Mouse (Mus musculus): ENCODE data around the gene Prpf18. TPM values are rescaled to one million over a fixed set of nuclear protein-coding genes. Genes with fewer than 3 reads are reported as not detected.
"Not testable (repeated sequence)": the region's sequence is repeated elsewhere in the genome, so short reads cannot be mapped to it uniquely, and the experiment has no call there.

Prpf18 gene
- 42.7 and 57.4 TPM in 2 replicates for total RNA-seq (2021)
- long read RNA-seq, transcript Prpf18-201 (10 exons, 3,522 nt): major isoform, 48 of 55 reads
- long read RNA-seq, partial matches to known transcripts: 3 of 55 reads
- long read RNA-seq, other reads (novel, unspliced or antisense): 4 of 55 reads

DNA sequence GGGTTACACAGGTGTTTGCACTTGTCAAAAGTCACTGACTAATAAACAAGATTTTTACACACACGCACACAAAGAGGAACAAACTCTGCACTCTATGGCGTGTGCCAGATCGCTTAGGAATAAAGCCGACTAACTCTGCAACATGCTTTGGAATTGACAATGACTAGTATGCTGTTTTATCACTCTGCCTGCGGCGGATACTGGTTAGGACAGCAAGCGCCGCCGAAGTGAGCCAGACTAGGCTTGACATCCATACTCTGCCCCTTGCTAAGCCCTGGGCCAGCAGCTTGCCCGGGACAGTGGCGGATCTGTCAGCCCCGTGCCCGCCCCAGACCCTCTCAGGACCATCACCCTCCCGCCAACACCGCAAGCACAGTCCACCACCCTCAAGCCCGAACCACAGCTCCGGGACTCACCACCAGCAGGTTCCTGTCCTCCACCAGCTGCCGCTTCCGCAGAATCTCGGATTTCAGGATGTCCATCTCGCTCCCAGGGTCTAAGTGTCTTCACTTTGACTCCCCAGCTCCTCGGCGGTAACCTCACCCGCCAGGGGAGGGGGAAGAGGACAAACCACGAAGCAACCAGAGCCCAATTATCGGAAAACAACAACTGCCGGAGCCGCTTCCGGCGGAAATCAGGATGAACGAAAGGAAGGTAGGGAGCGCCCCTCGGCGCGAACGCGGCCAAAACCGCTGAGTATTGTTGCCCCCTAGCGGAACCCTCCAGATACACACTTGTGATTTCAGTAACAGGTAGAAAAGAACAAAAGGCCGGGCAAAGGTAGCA lies at the start of gene Prpf18:
TSS of gene Prpf18 (minus strand) at position 614 of the 786 bp plus-strand sequence.
- DNase-seq: peak; percentile 88

GRCm38 (mm10) chr2:4679886-4680285 lies 28.0 kb upstream of the Prpf18 start:
- no peak for DNase-seq

DNA sequence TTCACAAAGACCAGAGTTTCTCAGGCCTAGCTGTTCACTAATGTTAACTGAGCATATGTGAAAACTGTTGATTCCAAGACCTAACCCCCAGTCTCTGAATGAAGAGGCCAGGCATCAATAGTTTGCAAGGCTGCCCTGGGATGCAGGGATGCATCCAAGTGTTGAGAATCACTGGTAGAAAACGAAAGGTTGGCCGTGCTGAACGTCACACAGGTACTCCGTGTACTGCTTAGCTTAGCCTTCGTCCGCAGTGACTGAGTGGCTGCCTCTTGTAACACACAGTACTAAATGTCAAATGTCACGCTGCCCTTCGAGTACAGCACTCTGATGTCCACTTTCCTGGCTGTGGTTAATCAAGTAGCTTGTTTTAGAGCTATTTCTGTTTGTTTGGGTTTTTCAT lies 19.7 kb upstream of the Prpf18 start:
- DNase-seq: no peak

GRCm38 (mm10) chr2:4669701-4670100 lies 17.8 kb upstream of the Prpf18 start:
- DNase-seq: no peak

GRCm38 (mm10) chr2:4668626-4669025 lies 16.7 kb upstream of the Prpf18 start:
- no peak for DNase-seq

- no peak for DNase-seq
Measured at GRCm38 (mm10) chr2:4660677-4661076, 8.8 kb upstream of the Prpf18 start.

DNA sequence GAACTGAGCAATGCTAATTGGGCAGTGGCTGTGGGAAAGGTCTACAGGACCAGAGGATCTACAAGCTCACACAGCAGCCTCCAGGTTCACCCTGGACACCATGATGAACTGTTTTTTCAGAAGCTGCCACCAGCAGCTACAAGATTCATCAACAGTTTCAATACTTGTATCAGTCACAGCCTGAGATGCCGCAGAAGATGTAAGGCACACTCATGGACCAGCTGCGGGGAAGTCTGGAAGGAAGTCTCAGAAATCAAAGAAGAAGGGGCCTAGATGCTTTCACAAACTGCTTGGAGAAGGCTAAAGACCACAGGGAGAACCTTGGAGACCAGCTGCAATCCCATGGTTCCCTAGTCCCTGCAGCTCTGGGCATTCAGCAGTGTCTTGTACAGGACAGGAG lies 2.3 kb downstream of the Prpf18 start:
- no peak for DNase-seq

GRCm38 (mm10) chr2:4648094-4648493 lies 3.8 kb downstream of the Prpf18 start:
- DNase-seq: no peak

GRCm38 (mm10) chr2:4645066-4645465 lies 6.8 kb downstream of the Prpf18 start:
- no peak for DNase-seq

- no peak for DNase-seq
Measured at GRCm38 (mm10) chr2:4638189-4638588, 13.7 kb downstream of the Prpf18 start.

- DNase-seq: peak; percentile 45
Measured at GRCm38 (mm10) chr2:4636656-4637055, 15.3 kb downstream of the Prpf18 start.

DNA sequence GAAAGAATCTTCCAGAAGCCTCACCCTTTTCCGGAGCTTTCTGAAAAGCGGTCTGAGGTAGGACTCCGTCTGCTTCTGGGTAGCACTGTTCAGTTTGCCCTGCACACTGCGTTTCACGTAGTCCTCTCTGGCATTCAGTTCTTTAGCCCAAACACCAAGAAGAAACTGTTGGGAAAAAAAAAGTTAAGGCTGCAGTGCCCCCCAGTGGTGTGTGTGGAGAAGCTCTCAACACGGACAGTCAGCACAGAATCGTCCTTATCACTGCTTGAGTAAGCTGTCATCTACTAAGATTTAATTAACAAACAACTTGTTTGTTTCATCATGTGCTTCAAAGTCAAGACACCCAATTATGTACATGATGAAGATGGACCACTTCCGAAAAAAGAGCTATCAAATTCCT lies 16.1 kb downstream of the Prpf18 start:
- no peak for DNase-seq

- no peak for DNase-seq
Measured at GRCm38 (mm10) chr2:4630197-4630835, 21.6 kb downstream of the Prpf18 start.

GRCm38 (mm10) chr2:4629470-4629869 lies 22.4 kb downstream of the Prpf18 start:
- no peak for DNase-seq

GRCm38 (mm10) chr2:4628920-4629319 lies 23.0 kb downstream of the Prpf18 start:
- no peak for DNase-seq

DNA sequence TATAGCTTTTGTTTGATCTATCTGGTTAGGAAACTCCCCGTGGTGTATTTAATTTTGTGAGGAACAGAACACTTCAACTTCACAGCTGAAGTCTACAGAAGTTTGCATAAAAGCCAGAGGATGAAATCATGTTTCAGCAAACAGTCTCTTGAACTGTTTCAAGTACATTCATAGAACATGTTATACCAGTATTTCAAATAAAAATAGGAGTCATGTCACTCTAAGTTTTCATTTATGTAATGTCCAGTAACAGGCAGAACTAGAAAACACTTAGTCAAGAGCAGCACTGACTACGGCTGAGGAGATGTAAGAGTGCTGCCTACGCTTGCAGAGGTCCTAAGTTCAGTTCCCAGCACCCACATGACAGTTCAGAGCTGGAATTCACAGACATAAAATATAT lies 25.0 kb downstream of the Prpf18 start:
- no peak for DNase-seq

DNA sequence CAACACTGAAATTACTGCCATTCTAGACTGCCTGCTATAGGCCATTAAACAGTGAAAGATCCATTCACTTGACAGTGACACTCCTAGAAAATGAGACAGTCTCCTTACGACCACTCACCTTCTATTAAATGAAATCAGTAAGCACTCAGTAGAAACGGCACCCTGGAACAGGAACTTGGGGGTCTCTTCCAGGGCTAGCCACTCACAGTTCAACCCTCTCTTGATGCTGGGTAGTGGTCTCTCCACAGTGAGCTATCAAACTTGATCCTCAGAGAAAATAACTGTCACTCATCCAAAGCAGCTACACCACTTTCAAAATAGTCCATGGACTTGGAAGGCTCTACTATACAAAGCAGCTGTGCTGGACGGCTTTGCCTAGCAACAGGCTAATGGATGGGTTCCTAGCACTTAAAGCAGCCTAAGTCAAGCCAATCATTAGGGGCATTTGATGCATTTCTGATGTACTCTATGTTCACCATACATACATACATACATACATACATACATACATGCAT lies 30.4 kb downstream of the Prpf18 start:
- no peak for DNase-seq

GRCm38 (mm10) chr2:4620640-4621401 lies 31.1 kb downstream of the Prpf18 start:
- DNase-seq: no peak

DNA sequence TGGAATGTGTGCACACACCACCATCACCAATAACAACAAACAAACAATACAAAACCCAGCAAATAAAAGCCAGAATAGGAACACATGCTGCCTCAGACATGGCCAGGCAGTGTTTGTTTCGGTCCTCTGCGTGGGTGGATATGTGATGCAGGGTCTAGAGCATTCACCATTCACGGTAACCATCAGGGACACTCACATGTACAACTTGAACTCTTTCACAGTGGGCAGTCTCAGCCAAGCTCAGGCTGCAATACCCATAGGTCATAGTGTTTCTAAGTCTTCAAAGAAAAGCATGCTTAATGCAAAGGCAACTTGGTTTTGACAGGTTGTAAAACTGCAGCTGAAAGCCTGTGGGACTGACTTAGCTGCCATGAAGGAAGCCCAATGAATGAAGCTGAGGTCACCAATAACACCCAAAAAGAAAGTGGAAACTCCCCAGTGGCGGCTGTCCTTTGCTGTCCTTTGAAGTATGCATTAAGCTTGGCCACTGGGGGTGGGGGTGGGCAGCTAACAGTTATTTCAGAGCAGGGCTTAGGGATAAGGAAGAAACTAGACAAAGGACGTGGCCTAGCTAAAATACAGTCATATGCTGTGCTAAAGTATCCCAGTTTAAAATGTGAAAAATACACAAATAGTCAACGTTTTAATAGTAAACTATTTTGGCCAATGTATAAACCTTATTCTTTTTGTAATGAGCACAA lies 31.9 kb downstream of the Prpf18 start:
- no peak for DNase-seq

- not testable (repeated sequence) for DNase-seq
Measured at GRCm38 (mm10) chr2:4619126-4619525, 32.8 kb downstream of the Prpf18 start.

GRCm38 (mm10) chr2:4616995-4617394 lies 34.9 kb downstream of the Prpf18 start:
- DNase-seq: no peak

DNA sequence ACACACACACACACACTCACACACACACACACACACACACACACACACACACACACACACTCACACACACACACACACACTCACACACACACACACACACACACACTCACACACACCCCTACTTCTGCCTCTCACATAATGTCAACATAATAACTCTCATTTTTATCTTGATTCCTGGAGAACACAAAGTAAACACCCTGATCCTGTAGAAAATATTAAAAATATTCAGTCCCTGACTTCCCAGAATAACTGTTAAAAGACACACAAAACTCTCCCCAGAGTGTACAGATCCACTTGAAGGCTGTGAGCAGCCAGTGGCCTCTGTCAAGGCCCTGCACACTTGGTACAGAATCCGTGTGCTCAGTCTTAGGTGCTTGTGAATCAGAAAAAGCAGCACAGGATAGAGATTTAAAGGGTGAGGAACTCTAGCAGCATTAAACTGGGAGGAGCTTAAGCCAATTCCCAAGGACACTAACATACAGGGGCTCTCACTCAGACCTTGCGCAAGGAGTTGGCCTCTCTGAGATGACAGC lies 36.8 kb downstream of the Prpf18 start:
- no peak for DNase-seq

Data from adrenal gland, postnatal 25 days (tissue).